Mouse (Mus musculus) ES-E14 (cell line): ENCODE measurements at regions not wholly inside any gene's neighbourhood (a gene's known extent, or its start where the extent isn't known, plus 50 kb on each side); places are given as distances from the start of the nearest gene placed in this dataset.

Experiments
- DNase-seq: peaks from one replicate; pipeline ENCODE4 v3.0.0-alpha.2; 2013; ENCODE audit warnings: low read depth, low spot score
- H3K27ac ChIP-seq: 2 replicates; pipeline ENCODE4 v1.5.1; 2012; ENCODE audit warnings: low read depth, mild to moderate bottlenecking, low read length, moderate library complexity, mixed read lengths; ENCODE audit not compliant: poor library complexity, insufficient read depth, severe bottlenecking
- H3K36me3 ChIP-seq: 2 replicates; pipeline ENCODE4 v1.6.1; 2012; ENCODE audit warnings: mild to moderate bottlenecking, low read length, moderate library complexity, mixed read lengths; ENCODE audit not compliant: control insufficient read depth, poor library complexity, insufficient read depth, severe bottlenecking
- H3K4me1 ChIP-seq, 2 experiments: fragments of 150-350 bp in 1 of 2; sonication (generic) in 1 of 2; 2 replicates each; pipeline ENCODE4 v1.6.1; 2012; ENCODE audit warnings: low read length in 2 of 2, mild to moderate bottlenecking in 1 of 2, mixed read lengths in 1 of 2; ENCODE audit not compliant: control insufficient read depth in 2 of 2, insufficient read depth in 2 of 2, poor library complexity in 1 of 2
- H3K4me3 ChIP-seq, 2 experiments: fragments of 150-350 bp in 1 of 2; sonication (generic) in 1 of 2; 2 replicates each; pipeline ENCODE4 v1.5.1; 2012; ENCODE audit warnings: low read length in 2 of 2, low read depth in 1 of 2, mild to moderate bottlenecking in 1 of 2, mixed read lengths in 1 of 2; ENCODE audit not compliant: insufficient read depth in 1 of 2, poor library complexity in 1 of 2, severe bottlenecking in 1 of 2
- H3K9ac ChIP-seq: 2 replicates; pipeline ENCODE4 v1.6.1; 2012; ENCODE audit warnings: low read depth, mild to moderate bottlenecking, low read length, mixed read lengths; ENCODE audit not compliant: poor library complexity, insufficient read depth, severe bottlenecking
- H3K9me3 ChIP-seq: fragments of 150-350 bp; sonication (generic); 2 replicates; pipeline ENCODE4 v1.6.1; 2012; ENCODE audit warnings: low read depth, mild to moderate bottlenecking, low read length; ENCODE audit not compliant: control insufficient read depth, insufficient read depth
- CHD2 ChIP-seq: IDR thresholded peaks from 2 replicates; pipeline ENCODE4 v1.6.1; 2014; ENCODE audit warnings: mild to moderate bottlenecking, low read depth, low read length, inconsistent platforms
- HCFC1 ChIP-seq: IDR thresholded peaks from 2 replicates; pipeline ENCODE4 v1.6.1; 2012; ENCODE audit warnings: low read length, inconsistent platforms, borderline replicate concordance; ENCODE audit not compliant: insufficient read depth
- MAFK ChIP-seq: IDR thresholded peaks from 2 replicates; pipeline ENCODE4 v1.6.1; 2014; ENCODE audit warnings: mild to moderate bottlenecking, low read depth, low read length, inconsistent platforms; ENCODE audit not compliant: insufficient read depth
- ZC3H11A ChIP-seq: IDR thresholded peaks from 2 replicates; pipeline ENCODE4 v1.6.1; 2012; ENCODE audit warnings: low read depth, mild to moderate bottlenecking, inconsistent platforms, low read length, borderline replicate concordance
- ZNF384 ChIP-seq: IDR thresholded peaks from 2 replicates; pipeline ENCODE4 v1.6.1; 2012; ENCODE audit warnings: low read depth, low read length, inconsistent platforms
- in situ Hi-C, 2 experiments: fragments of 600-800 bp; cut with MboI; formaldehyde crosslinking; loops; one replicate each; pipeline ENCODE4 v1.15.1; 2025; ENCODE audit warnings: low sequenced_read_pairs in 2 of 2, inconsistent platforms in 1 of 2; ENCODE audit not compliant: unreplicated experiment in 2 of 2

- Histone ChIP-seq H3K4me3 (no peak overlapping the region), H3K4me1 (no peaks in the 10 kb centered on the region), H3K36me3 (no peaks in the 10 kb centered on the region), H3K9ac (no peak overlapping the region), H3K9me3 (no peaks in the 10 kb centered on the region), H3K27ac (no peak overlapping the region)
- in situ Hi-C loops: no loop called here
- DNase-seq: no peak
- TF ChIP-seq HCFC1 (no peak), MAFK (no peak), CHD2 (no peak), ZC3H11A (no peak), ZNF384 (no peak)
Observed at GRCm38 (mm10) chr2:178691190-178691864, 261.0 kb downstream of the Cdh26 start.

- no peak for DNase-seq
- no peak for TF ChIP-seq ZNF384
- no peak for TF ChIP-seq CHD2
- TF ChIP-seq ZC3H11A: no peak
- TF ChIP-seq HCFC1: no peak
- TF ChIP-seq MAFK: no peak
- H3K9ac ChIP-seq: no peak overlapping the region
- in situ Hi-C loops: no loop called here
- no peaks in the 10 kb centered on the region for H3K9me3 ChIP-seq
- H3K4me3 ChIP-seq: no peak overlapping the region
- no peaks in the 10 kb centered on the region for H3K36me3 ChIP-seq
- no peaks in the 10 kb centered on the region for H3K4me1 ChIP-seq
- H3K27ac ChIP-seq: no peak overlapping the region
Observed at GRCm38 (mm10) chr2:178691865-178692228, 261.5 kb downstream of the Cdh26 start.

GRCm38 (mm10) chr2:178692231-178692630 lies 261.9 kb downstream of the Cdh26 start:
- TF ChIP-seq MAFK (no peak), HCFC1 (no peak), CHD2 (no peak), ZNF384 (no peak), ZC3H11A (no peak)
- DNase-seq: no peak
- Histone ChIP-seq H3K36me3 (no peaks in the 10 kb centered on the region), H3K4me1 (no peaks in the 10 kb centered on the region), H3K4me3 (no peak overlapping the region), H3K9me3 (no peaks in the 10 kb centered on the region), H3K27ac (no peak overlapping the region), H3K9ac (no peak overlapping the region)
- in situ Hi-C loops: no loop called here

GRCm38 (mm10) chr2:178698648-178699047 lies 268.3 kb downstream of the Cdh26 start:
- Histone ChIP-seq H3K9me3 (no peaks in the 10 kb centered on the region), H3K27ac (no peak overlapping the region), H3K4me1 (no peaks in the 10 kb centered on the region), H3K36me3 (no peaks in the 10 kb centered on the region), H3K4me3 (no peak overlapping the region), H3K9ac (no peak overlapping the region)
- TF ChIP-seq HCFC1 (no peak), ZC3H11A (no peak), MAFK (no peak), ZNF384 (no peak), CHD2 (no peak)
- no peak for DNase-seq
- in situ Hi-C loops: no loop called here
